Mouse (Mus musculus) frontal cortex, adult (tissue): ENCODE measurements around the gene Lmf1.

Experiments used
- ATAC-seq: cut with Nextera tagmentation; 2 replicates; pipeline ENCODE4 v1.9.2; 2017; ENCODE audit warnings: mild to moderate bottlenecking, moderate library complexity, mixed read lengths; ENCODE audit not compliant: low TSS enrichment

Gene Lmf1

DNA sequence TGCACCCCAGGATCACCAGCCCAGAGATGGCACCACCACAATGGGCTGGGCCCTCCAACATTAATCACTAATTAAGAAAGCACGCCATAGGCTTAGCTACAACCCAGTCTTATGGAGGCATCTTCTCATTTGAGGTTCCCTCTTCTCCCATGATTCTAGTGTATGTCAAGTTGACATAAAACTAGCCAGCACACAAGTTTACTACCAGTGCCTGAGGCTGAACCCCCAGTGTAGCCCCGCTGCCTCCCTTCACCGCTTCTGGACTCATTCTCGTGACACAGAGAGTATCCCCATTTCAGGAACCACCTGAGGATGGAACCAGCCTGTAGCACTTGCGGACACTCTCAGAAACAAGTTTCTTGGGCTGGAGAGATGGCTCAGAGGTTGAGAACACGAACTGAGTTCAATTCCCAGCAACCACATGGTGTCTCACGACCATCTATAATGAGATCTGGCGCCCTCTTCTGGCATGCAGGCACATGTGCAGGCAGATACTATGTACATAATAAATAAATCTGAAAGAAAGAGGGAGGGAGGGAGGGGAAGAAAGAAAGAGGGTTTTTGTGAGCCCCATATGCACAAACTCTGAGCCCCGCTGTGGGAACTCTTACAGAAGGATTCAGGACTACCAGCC is 122.1 kb downstream of the Lmf1 start:
- ATAC-seq: no peak

GRCm38 (mm10) chr17:25709994-25710393 is 131.1 kb downstream of the Lmf1 start:
- no peak for ATAC-seq

- no peak for ATAC-seq
Measured at GRCm38 (mm10) chr17:25711136-25711535, 132.3 kb downstream of the Lmf1 start.
